Mouse (Mus musculus) embryonic facial prominence, embryonic 12.5 days (tissue): ENCODE measurements around the gene Gm10053. TPM values are rescaled to one million over a fixed set of nuclear protein-coding genes. Genes with fewer than 3 reads are reported as not detected.

Experiments used
- ATAC-seq: fragments of 200-750 bp; cut with Nextera tagmentation; 2 replicates; pipeline ENCODE4 v1.8.0; 2017; ENCODE audit not compliant: insufficient number of reproducible peaks, insufficient read depth, low FRiP score, low TSS enrichment
- H3K27ac ChIP-seq: fragments of 300-500 bp; sonication (generic); 2 replicates; pipeline ENCODE4 v1.5.1; 2016; ENCODE audit warnings: mild to moderate bottlenecking
- H3K27me3 ChIP-seq: fragments of 300-500 bp; sonication (generic); 2 replicates; pipeline ENCODE4 v1.6.1; 2016; ENCODE audit warnings: mild to moderate bottlenecking, moderate library complexity
- H3K36me3 ChIP-seq: fragments of 300-500 bp; sonication (generic); 2 replicates; pipeline ENCODE4 v1.6.1; 2016; ENCODE audit warnings: mild to moderate bottlenecking
- H3K4me1 ChIP-seq: fragments of 300-500 bp; sonication (generic); 2 replicates; pipeline ENCODE4 v1.6.1; 2016
- H3K4me2 ChIP-seq: fragments of 300-500 bp; sonication (generic); replicated peaks from 2 replicates; pipeline ENCODE4 v1.6.1; 2016; ENCODE audit warnings: mild to moderate bottlenecking, moderate library complexity
- H3K4me3 ChIP-seq: fragments of 300-500 bp; sonication (generic); 2 replicates; pipeline ENCODE4 v1.5.1; 2016; ENCODE audit warnings: mild to moderate bottlenecking
- H3K9ac ChIP-seq: fragments of 300-500 bp; sonication (generic); 2 replicates; pipeline ENCODE4 v1.6.1; 2016; ENCODE audit warnings: mild to moderate bottlenecking, moderate library complexity
- H3K9me3 ChIP-seq: fragments of 300-500 bp; sonication (generic); 2 replicates; pipeline ENCODE4 v1.6.1; 2016; ENCODE audit warnings: mild to moderate bottlenecking, moderate library complexity
- WGBS: fragments of 180-500 bp; shearing (Covaris S2); methylation state at CpG from one replicate; pipeline ENCODE4 v1.1.7; 2016; 5-methylcytosine and 5-hydroxymethylcytosine counted together
- polyA plus RNA-seq: library from polyadenylated mRNA; unstranded; fragments of >200 nt; fragmentation: Nextera tagmentation; extraction: Ambion mirVana; gene quantifications from 2 replicates; pipeline ENCODE4 v1.2.1, GENCODE M21; 2016

Gene Gm10053
- polyA plus RNA-seq, 1 experiment from 2014 or later, result 211 TPM

- Histone ChIP-seq H3K9me3 (no peaks in the 10 kb centered on the region), H3K4me3 (no peak overlapping the region), H3K9ac (no peak overlapping the region), H3K27ac (no peak overlapping the region), H3K27me3 (peaks cover 64% of the 10 kb centered on the region), H3K4me2 (no peak overlapping the region), H3K36me3 (no peaks in the 10 kb centered on the region), H3K4me1 (peaks cover 18% of the 10 kb centered on the region)
- no peak for ATAC-seq
- 8% methylated on average over 3 of the region's 3 CpGs for WGBS
These were observed 26.2 kb downstream of the Gm10053 start for GRCm38 (mm10) chr19:24901666-24902065.

- WGBS, result 3% methylated on average over 2 of the region's 2 CpGs
- no peak overlapping the region for H3K9ac ChIP-seq
- no peak overlapping the region for H3K27ac ChIP-seq
- H3K36me3 ChIP-seq, result no peaks in the 10 kb centered on the region
- H3K4me3 ChIP-seq, result no peak overlapping the region
- H3K27me3 ChIP-seq, result peaks cover 58% of the 10 kb centered on the region
- H3K4me2 ChIP-seq, result no peak overlapping the region
- ATAC-seq, result no peak
- H3K4me1 ChIP-seq, result peaks cover 14% of the 10 kb centered on the region
- no peaks in the 10 kb centered on the region for H3K9me3 ChIP-seq
These were observed 26.8 kb downstream of the Gm10053 start for GRCm38 (mm10) chr19:24902256-24902655.

GRCm38 (mm10) chr19:24902821-24903220, 27.3 kb downstream of the Gm10053 start:
- no peak for ATAC-seq
- no peak overlapping the region for H3K9ac ChIP-seq
- H3K27ac ChIP-seq, result no peak overlapping the region
- H3K4me3 ChIP-seq, result no peak overlapping the region
- H3K27me3 ChIP-seq, result peaks cover 54% of the 10 kb centered on the region
- no peak overlapping the region for H3K4me2 ChIP-seq
- H3K9me3 ChIP-seq, result no peaks in the 10 kb centered on the region
- H3K36me3 ChIP-seq, result no peaks in the 10 kb centered on the region
- 50% methylated on average over 2 of the region's 2 CpGs for WGBS
- peaks cover 10% of the 10 kb centered on the region for H3K4me1 ChIP-seq

GRCm38 (mm10) chr19:24907655-24908054, 32.2 kb downstream of the Gm10053 start:
- H3K9me3 ChIP-seq, result no peaks in the 10 kb centered on the region
- no peaks in the 10 kb centered on the region for H3K4me1 ChIP-seq
- no peaks in the 10 kb centered on the region for H3K36me3 ChIP-seq
- WGBS, result 91% methylated on average over 6 of the region's 6 CpGs
- no peak overlapping the region for H3K9ac ChIP-seq
- H3K27ac ChIP-seq, result no peak overlapping the region
- no peak overlapping the region for H3K4me3 ChIP-seq
- H3K27me3 ChIP-seq, result peaks cover 16% of the 10 kb centered on the region
- no peak overlapping the region for H3K4me2 ChIP-seq
- ATAC-seq, result no peak

GRCm38 (mm10) chr19:24908385-24909155, 33.1 kb downstream of the Gm10053 start:
- H3K4me3 ChIP-seq, result no peak overlapping the region
- H3K4me1 ChIP-seq, result no peaks in the 10 kb centered on the region
- H3K27me3 ChIP-seq, result peaks cover 8% of the 10 kb centered on the region
- H3K36me3 ChIP-seq, result no peaks in the 10 kb centered on the region
- H3K27ac ChIP-seq, result no peak overlapping the region
- ATAC-seq, result no peak
- no peaks in the 10 kb centered on the region for H3K9me3 ChIP-seq
- WGBS, result 88% methylated on average over 3 of the region's 3 CpGs
- H3K9ac ChIP-seq, result no peak overlapping the region
- H3K4me2 ChIP-seq, result no peak overlapping the region

GRCm38 (mm10) chr19:24920866-24921265, 45.4 kb downstream of the Gm10053 start:
- no peaks in the 10 kb centered on the region for H3K27me3 ChIP-seq
- no peak overlapping the region for H3K27ac ChIP-seq
- no peak for ATAC-seq
- peaks cover 18% of the 10 kb centered on the region for H3K36me3 ChIP-seq
- H3K9me3 ChIP-seq, result no peaks in the 10 kb centered on the region
- WGBS, result 86% methylated on average over 5 of the region's 5 CpGs
- H3K4me1 ChIP-seq, result no peaks in the 10 kb centered on the region
- no peak overlapping the region for H3K9ac ChIP-seq
- H3K4me3 ChIP-seq, result no peak overlapping the region
- H3K4me2 ChIP-seq, result no peak overlapping the region

Other genes with a start within 250 kb of the Gm10053 start
- 2.0 and 2.4 TPM in 2 replicates for gene Tmem252, start 201.7 kb upstream of the Gm10053 start, polyA plus RNA-seq
- 3.2 and 3.3 TPM in 2 replicates for gene Pgm5, start 13.8 kb upstream of the Gm10053 start, polyA plus RNA-seq
- not detected in 2 replicates for gene Foxd4, start 25.5 kb downstream of the Gm10053 start, polyA plus RNA-seq
- 20.9 and 22.5 TPM in 2 replicates for gene Cbwd1, start 85.9 kb downstream of the Gm10053 start, polyA plus RNA-seq
- 2.9 TPM in 2 replicates for gene Dock8, start 123.8 kb downstream of the Gm10053 start, polyA plus RNA-seq